8 mouse cellular contexts compared by ENCODE assay signal in genomic region chr9:49797508-49797820, GRCm38 (mm10). TPM values are rescaled to one million over a fixed set of nuclear protein-coding genes. Genes with fewer than 3 reads are reported as not detected.
DNase-seq lines count a peak whose midpoint lies in the region; ATAC-seq and TF ChIP-seq lines count a peak whose summit lies in the region.

No protein-coding gene starts in this region.

- no peaks in the 10 kb centered on the region for H3K9me3 ChIP-seq in lung, postnatal 0 days (ENCODE audit: low read length)
- no peaks in the 10 kb centered on the region for H3K9me3 ChIP-seq in limb, embryonic 13.5 days
- no peaks in the 10 kb centered on the region for H3K9me3 ChIP-seq in stomach, embryonic 15.5 days

- 0% methylated on average over 15 of the region's 15 CpGs for WGBS in cerebellum, adult 2 months
- WGBS in lung, postnatal 0 days: 0% methylated on average over 14 of the region's 15 CpGs
- 0% methylated on average over 15 of the region's 15 CpGs for WGBS in limb, embryonic 13.5 days
- 0% methylated on average over 15 of the region's 15 CpGs for WGBS in stomach, embryonic 15.5 days

- H3K4me3 ChIP-seq in cerebellum, adult 2 months (replicated peaks; ENCODE audit: insufficient read depth, low read depth, low read length): peak overlapping the region; percentile 95
- H3K4me3 ChIP-seq in lung, postnatal 0 days (ENCODE audit: low read depth, low read length): peak overlapping the region; percentile 46
- peak overlapping the region; percentile 89 for H3K4me3 ChIP-seq in limb, embryonic 13.5 days
- H3K4me3 ChIP-seq in stomach, embryonic 15.5 days (replicated peaks): peak overlapping the region; percentile 78

- peak overlapping the region; percentile 83 for H3K27ac ChIP-seq in cerebellum, adult 2 months (ENCODE audit: insufficient read depth, low read length)
- H3K27ac ChIP-seq in lung, postnatal 0 days (ENCODE audit: low read length): no peak overlapping the region
- peak overlapping the region; percentile 39; the same call in 1 of the 2 replicates for H3K27ac ChIP-seq in limb, embryonic 13.5 days
- peak overlapping the region; percentile 86 for H3K27ac ChIP-seq in stomach, embryonic 15.5 days

- no peak for ATAC-seq in lung, postnatal 0 days
- no peak for ATAC-seq in limb, embryonic 13.5 days (ENCODE audit: low FRiP score, low read depth)
- ATAC-seq in stomach, embryonic 15.5 days (ENCODE audit: insufficient read depth, low FRiP score, low read depth): no peak

- H3K4me2 ChIP-seq in lung, postnatal 0 days (replicated peaks; ENCODE audit: low read depth, low read length): peak overlapping the region; percentile 80
- H3K4me2 ChIP-seq in limb, embryonic 13.5 days (replicated peaks): peak overlapping the region; percentile 94
- peak overlapping the region; percentile 83 for H3K4me2 ChIP-seq in stomach, embryonic 15.5 days

- TF ChIP-seq EP300 in lung, postnatal 0 days (IDR thresholded peaks at IDR 0.05): no peak

- DNase-seq in cerebellum, adult 2 months: no peak
- no peak for DNase-seq in cerebellum, adult 11 months
- DNase-seq in lung, postnatal 0 days (ENCODE audit: low spot score): no peak
- no peak for DNase-seq in lung, postnatal 36 days
- DNase-seq in thymus, postnatal 25 days: no peak
- no peak for DNase-seq in testis, postnatal 10 days (ENCODE audit: low spot score)

- H3K4me1 ChIP-seq in cerebellum, adult 2 months (ENCODE audit: control insufficient read depth, insufficient read depth, low read length): peaks cover 7% of the 10 kb centered on the region; the same call in 1 of the 2 replicates
- peaks cover 6% of the 10 kb centered on the region; the same call in 1 of the 2 replicates for H3K4me1 ChIP-seq in lung, postnatal 0 days (ENCODE audit: insufficient read depth, low read depth, low read length)
- peaks cover 23% of the 10 kb centered on the region for H3K4me1 ChIP-seq in limb, embryonic 13.5 days
- H3K4me1 ChIP-seq in stomach, embryonic 15.5 days: peaks cover 15% of the 10 kb centered on the region; the same call in 1 of the 2 replicates

- no peak for TF ChIP-seq POLR2A in cerebellum, adult 2 months (IDR thresholded peaks at IDR 0.05; ENCODE audit: borderline replicate concordance, insufficient read depth, low read length)

- H3K27me3 ChIP-seq in cerebellum, adult 2 months (ENCODE audit: control insufficient read depth, insufficient read depth, low read length): no peaks in the 10 kb centered on the region
- peaks cover 26% of the 10 kb centered on the region; the same call in 1 of the 2 replicates for H3K27me3 ChIP-seq in lung, postnatal 0 days (replicated peaks; ENCODE audit: insufficient read depth, low read length)
- peaks cover 17% of the 10 kb centered on the region for H3K27me3 ChIP-seq in limb, embryonic 13.5 days
- peaks cover 13% of the 10 kb centered on the region; the same call in 1 of the 2 replicates for H3K27me3 ChIP-seq in stomach, embryonic 15.5 days (replicated peaks)

- no peaks in the 10 kb centered on the region for H3K36me3 ChIP-seq in lung, postnatal 0 days (ENCODE audit: insufficient read depth, low read length)
- H3K36me3 ChIP-seq in limb, embryonic 13.5 days: no peaks in the 10 kb centered on the region
- no peaks in the 10 kb centered on the region for H3K36me3 ChIP-seq in stomach, embryonic 15.5 days

- H3K9ac ChIP-seq in lung, postnatal 0 days (replicated peaks; ENCODE audit: low read depth): no peak overlapping the region
- H3K9ac ChIP-seq in limb, embryonic 13.5 days: peak overlapping the region; percentile 86
- H3K9ac ChIP-seq in stomach, embryonic 15.5 days: peak overlapping the region; percentile 69

- no peak for TF ChIP-seq CTCF in cerebellum, adult 2 months (IDR thresholded peaks at IDR 0.05; ENCODE audit: borderline replicate concordance, insufficient read depth, low read depth, low read length)
- no peak for TF ChIP-seq CTCF in lung, postnatal 0 days (IDR thresholded peaks at IDR 0.05)

RNA-seq across cellular contexts. Expression of gene Ncam1, which starts 1.3 kb away (rescaled TPM):
- polyA plus RNA-seq in cerebellum, adult 2 months (2012; rRNA removed): 149 and 156 TPM in 2 replicates
- polyA plus RNA-seq in lung, postnatal 0 days (2015; fragmentation: Nextera tagmentation; extraction: Ambion mirVana): 2.4 TPM in 2 replicates
- polyA plus RNA-seq in limb, embryonic 13.5 days (2015; fragmentation: Nextera tagmentation; extraction: Ambion mirVana): 90.9 and 101 TPM in 2 replicates
- polyA plus RNA-seq in stomach, embryonic 15.5 days (2015; fragmentation: Nextera tagmentation; extraction: Ambion mirVana): 95.4 and 97.6 TPM in 2 replicates

Comparison
In these comparisons a context has a peak if more than half of its experiments do, and no peak if none do; other contexts are left out.
1. RNA of gene Ncam1, which starts 1.3 kb away (polyA plus RNA-seq): 149 to 156 TPM in cerebellum, adult 2 months, 95.4 to 97.6 TPM in stomach, embryonic 15.5 days and 90.9 to 101 TPM in limb, embryonic 13.5 days; 2.4 TPM in lung, postnatal 0 days; every median in the first group is over 10 times any median in the second.
2. Peak in every context shown above with its lines, with median percentiles within 50 percentile points of each other: H3K4me3 ChIP-seq and H3K4me2 ChIP-seq.